Mouse (Mus musculus): Measurements from ENCODE around the gene Rell1.

Gene Rell1

GRCm38 (mm10) chr5:63952039-63952438 lies 16.7 kb downstream of the Rell1 start:
- no peak for DNase-seq (ENCODE audit: low spot score in 2 of 2)

- no peak for DNase-seq (ENCODE audit: low spot score in 2 of 2)
Measured at GRCm38 (mm10) chr5:63951421-63951911, 17.2 kb downstream of the Rell1 start.

DNA sequence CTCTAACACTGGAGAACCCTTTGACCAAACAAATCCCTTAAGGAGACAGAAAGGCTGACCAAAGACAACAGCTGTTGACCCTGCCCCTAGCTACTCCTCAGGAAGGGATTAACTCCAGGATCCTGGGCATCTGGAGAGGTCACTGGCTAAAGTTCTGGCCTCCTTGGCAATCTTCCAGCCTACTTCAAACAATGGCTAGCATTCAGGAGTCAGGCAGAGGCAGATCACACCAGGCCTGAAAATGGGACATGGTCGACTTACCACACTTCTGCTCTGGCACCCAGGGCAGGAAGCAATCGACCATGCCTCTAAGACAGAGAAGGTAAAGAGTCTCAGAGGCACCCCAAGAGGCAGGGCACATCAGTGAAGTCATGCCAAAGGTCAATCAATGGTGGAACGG lies 19.5 kb downstream of the Rell1 start:
- no peak for DNase-seq (ENCODE audit: low spot score in 2 of 2)

DNA sequence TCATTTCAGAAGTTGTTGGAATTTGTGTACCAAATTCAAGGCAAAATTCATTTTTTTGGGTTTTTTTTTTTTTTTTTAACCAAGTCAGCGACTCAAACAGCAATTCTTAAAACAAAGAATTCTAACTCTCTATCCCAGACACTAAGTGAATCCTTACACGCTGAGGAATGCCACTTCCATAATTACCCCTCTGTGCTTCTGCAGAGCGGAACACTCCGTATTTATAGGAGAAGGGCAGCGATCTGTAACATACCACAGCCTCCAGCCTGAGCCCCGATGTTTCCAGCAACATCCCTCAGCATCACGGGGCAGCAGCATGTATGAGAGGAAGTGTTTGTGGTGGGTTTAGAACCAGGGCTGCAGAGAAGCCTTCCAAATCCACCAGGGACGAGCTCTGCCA lies 21.2 kb downstream of the Rell1 start:
- DNase-seq (ENCODE audit: low spot score in 2 of 2) = no peak

- no peak for DNase-seq (ENCODE audit: low spot score in 2 of 2)
Measured at GRCm38 (mm10) chr5:63943291-63943690, 25.4 kb downstream of the Rell1 start.

GRCm38 (mm10) chr5:63941891-63942290 lies 26.8 kb downstream of the Rell1 start:
- no peak for DNase-seq (ENCODE audit: low spot score in 2 of 2)

DNA sequence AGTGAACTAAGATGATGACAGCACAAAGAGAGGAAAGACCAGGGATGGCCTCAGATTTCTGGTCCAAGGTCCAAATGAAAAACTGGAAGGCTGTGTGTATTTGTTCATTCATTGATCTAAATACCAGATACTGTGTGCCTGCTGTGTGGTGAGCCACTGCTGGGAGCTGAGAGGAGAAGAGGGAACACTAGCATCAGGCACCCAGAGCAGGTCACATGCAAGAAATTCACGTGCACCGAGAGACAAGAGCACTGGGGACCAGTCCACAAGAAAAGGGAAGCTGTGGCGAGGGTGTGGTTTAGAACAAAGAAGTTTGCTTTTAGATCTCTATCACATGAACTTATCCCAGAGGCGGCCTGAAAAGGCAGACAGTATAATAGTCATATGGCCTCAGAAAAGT lies 30.1 kb downstream of the Rell1 start:
- no peak for DNase-seq (ENCODE audit: low spot score in 2 of 2)

GRCm38 (mm10) chr5:63936740-63937139 lies 32.0 kb downstream of the Rell1 start:
- DNase-seq (ENCODE audit: low spot score in 2 of 2) = no peak

- DNase-seq (ENCODE audit: low spot score in 2 of 2) = no peak
Measured at GRCm38 (mm10) chr5:63935581-63935980, 33.1 kb downstream of the Rell1 start.

DNA sequence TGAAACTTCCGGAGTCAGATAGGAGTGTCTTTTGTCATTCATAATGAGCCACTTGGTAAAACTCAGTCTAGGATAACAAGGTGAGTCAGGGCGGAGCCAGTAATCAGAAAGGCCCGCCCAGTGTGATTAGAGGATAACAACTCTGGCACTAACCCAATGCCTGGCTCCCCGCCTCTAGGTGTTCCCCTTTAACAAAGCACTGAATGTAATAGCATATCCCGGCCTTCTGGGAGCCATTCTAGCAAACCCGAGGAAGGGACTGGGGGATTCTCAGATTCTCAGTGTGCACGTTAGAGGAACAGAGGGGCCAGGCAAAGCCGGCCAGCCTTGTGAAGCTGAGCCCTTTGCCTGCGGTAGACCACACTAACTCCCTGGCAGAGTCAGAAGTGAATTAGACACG lies 35.9 kb downstream of the Rell1 start:
- no peak for DNase-seq (ENCODE audit: low spot score in 2 of 2)

DNA sequence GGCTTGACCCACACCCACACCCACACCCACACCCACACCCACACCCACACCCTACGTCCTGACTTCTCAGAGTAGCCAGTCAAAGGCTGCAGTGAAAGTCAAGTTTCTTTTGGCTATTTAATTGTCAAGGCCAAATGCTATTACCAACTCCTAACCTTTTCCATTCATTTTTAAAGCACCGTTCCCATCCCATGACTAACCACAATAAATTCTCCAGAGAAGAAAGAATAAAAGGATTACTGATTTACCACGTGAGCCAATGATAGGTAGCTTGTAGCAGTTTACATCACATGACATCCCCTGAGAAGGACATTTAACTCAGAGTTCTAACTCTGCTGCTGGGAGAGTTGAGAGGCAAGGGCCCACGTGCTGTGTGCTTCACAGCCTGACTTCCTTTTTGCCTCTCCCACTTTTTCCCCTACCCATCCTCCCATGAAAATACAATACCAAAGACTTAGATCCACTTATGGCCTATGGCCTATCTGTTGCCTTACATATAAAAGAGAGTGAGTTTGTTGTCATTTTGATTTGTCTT lies 37.8 kb downstream of the Rell1 start:
- no peak for DNase-seq (ENCODE audit: low spot score in 2 of 2)

GRCm38 (mm10) chr5:63925035-63925628 lies 43.6 kb downstream of the Rell1 start:
- DNase-seq (ENCODE audit: low spot score in 2 of 2) = no peak

DNA sequence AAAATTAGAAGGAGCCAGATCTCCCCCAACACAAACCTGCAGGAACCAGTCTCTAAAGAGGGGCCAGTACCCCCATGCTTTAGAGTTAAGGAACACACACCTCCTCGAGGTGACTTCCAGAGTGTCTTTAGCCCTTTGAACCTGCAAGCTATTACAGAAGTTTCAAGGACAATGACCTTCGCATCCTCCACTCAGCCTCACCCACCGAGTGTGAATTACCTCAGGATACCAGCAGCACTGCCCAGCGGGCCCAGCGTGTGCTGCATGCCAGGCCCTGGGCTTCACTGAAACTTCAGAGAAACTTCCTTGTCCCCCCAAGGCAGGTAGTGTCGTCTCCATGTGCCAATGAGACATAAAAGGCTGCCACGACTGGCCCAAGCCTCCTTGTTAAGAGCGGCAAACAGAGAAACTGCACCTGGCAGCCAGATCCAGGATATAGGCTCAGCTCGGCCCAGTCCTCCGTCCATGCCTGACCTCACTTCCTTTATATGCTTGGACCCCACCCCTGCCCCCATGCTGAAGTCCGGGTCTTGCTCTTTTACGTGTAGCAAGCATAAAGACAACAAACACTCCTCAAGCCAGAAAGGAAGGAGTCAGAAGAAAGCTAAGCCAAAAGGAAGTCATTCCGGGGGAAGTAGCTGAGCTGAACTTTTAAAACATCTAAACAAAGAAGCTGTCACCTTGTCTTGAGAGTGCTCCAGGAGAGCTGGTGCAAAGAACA lies 45.2 kb downstream of the Rell1 start:
- no peak for DNase-seq (ENCODE audit: low spot score in 2 of 2)

- no peak for DNase-seq (ENCODE audit: low spot score in 2 of 2)
Measured at GRCm38 (mm10) chr5:63918201-63918600, 50.5 kb downstream of the Rell1 start.

GRCm38 (mm10) chr5:63916457-63917139 lies 52.1 kb downstream of the Rell1 start:
- DNase-seq (ENCODE audit: low spot score in 2 of 2) = no peak

- no peak for DNase-seq (ENCODE audit: low spot score in 2 of 2)
Measured at GRCm38 (mm10) chr5:63914896-63915295, 53.8 kb downstream of the Rell1 start.

- no peak for DNase-seq (ENCODE audit: low spot score in 2 of 2)
Measured at GRCm38 (mm10) chr5:63910171-63910960, 58.3 kb downstream of the Rell1 start.

DNA sequence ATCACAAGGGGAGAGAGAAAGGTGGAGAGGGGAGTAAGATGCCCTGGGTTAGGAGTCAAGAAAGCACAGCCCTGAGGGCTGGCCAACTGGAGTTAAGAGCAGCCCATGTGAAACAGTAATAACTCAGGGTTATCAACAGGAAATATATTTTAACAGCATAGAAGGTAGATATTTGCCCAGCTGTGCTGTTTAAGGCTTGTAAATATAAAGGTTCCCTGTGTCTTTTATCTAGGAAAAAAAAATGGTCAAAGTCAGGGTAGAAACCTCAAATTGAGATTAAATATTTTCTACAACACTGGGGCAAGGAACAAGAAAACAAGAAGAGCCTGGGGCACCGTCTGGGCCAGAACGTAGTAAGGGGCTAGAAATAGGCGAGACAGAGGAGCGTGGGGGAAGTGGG lies 61.2 kb downstream of the Rell1 start:
- DNase-seq (ENCODE audit: low spot score in 2 of 2) = no peak

GRCm38 (mm10) chr5:63906149-63907093 lies 62.3 kb downstream of the Rell1 start:
- DNase-seq (ENCODE audit: low spot score in 2 of 2) = peak; percentile 67 to 87

DNA sequence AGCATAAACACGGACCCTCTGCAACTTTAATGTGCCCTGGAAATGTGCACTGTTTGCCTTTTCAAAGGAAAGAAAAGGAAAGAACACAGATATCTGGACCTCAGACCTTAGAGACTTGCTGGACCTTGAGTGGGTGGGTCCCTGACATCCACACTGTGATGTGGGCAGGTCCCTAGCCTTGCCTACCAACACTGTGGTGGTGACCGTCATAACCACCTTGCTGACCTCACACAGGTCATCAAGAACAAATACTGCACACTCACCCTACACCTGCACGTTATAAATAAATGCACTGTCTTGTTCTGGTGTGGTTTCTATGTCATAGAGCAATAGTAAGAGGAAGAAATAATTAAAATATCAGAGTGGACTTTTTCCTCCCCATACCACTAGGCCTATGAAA lies 65.4 kb downstream of the Rell1 start:
- no peak for DNase-seq (ENCODE audit: low spot score in 2 of 2)

DNA sequence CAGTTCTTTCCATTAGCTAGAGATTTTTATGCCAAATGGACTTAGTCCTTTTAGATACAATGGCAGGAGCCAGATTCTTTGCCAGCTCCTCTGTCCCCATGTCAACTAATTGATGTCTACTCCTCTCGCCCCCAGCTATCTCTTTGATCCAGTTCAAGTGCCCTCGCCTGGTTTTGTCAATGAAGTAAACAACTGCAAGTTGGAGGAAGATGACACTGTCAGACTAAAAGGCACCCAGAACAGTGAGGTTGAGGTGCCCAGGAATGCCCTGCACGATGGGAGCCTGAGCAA lies 70.9 kb downstream of the Rell1 start:
- no peak for DNase-seq (ENCODE audit: low spot score in 2 of 2)

All from cerebellum, postnatal 4 days (tissue).